Mouse (Mus musculus): Measurements from ENCODE around the gene Tubb2a. TPM values are rescaled to one million over a fixed set of nuclear protein-coding genes. Genes with fewer than 3 reads are reported as not detected.
A peak's percentile ranks its signal among the peaks of the same experiment; 100 is the strongest.

Gene Tubb2a
- 6,578 and 6,630 TPM in 2 replicates for total RNA-seq (2014; rRNA removed)
- polyA plus RNA-seq (2015; fragmentation: Nextera tagmentation; extraction: Ambion mirVana): 3,263 and 3,562 TPM in 2 replicates

DNA sequence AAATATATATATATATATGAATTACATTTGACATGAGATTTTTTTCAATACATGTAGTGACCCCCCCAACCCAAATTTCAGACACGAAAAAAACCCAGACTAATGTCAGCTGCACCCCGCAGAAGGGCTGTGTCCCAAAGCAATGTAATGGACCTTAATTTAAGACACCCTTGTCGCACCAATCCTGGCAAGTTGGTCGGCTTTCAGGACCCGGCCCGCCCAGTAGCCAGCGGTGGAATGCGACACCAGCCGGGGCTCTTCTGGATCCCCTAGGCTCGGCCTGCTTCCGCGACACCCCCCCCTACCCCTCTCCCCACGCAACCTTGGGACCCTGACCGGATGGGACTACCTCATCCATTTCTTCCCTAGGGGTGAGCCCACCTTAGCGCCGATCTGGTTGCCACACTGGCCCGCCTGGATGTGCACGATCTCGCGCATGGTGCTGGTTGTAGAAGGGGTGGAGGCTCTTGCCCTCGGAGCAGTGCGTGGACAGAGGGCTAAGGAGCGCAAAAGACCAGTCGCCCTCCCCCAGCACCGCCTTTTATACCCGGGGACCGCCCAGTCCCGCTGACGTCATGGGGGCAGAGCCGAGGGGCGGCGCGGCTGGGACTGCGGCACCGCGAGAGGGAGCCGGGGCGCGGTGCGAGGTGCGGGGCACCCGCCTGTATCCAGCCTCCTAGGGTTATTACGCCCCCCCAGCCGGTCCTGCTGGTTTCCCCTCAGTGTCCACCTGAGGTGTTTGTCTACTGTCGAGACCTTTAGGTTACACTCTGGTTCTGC is at the start of gene Tubb2a:
TSS of gene Tubb2a (minus strand) at position 516 of the 780 bp plus-strand sequence.
- ATAC-seq (peak; percentile 91), DNase-seq (ENCODE audit: low spot score) (peak; percentile 96)
- WGBS: under 1% methylated on average over 45 of the region's 45 CpGs
- peak; percentile 45 for TF ChIP-seq CTCF (IDR thresholded peaks at IDR 0.05; ENCODE audit: low read depth)
- Histone ChIP-seq H3K4me3 (ENCODE audit: low read length) (peak within 1 kb of the TSS; percentile 91), H3K9me3 (ENCODE audit: low read length) (no peaks in the 10 kb centered on the region), H3K4me1 (ENCODE audit: insufficient read depth, low read length) (no peaks in the 10 kb centered on the region), H3K27me3 (ENCODE audit: insufficient read depth, low read length) (no peaks in the 10 kb centered on the region), H3K27ac (peak within 1 kb of the TSS; percentile 96), H3K4me2 (ENCODE audit: low read depth, low read length) (peak within 1 kb of the TSS; percentile 78), H3K36me3 (ENCODE audit: insufficient read depth, low read length) (no peaks in the 10 kb centered on the region; the same call in 1 of the 2 replicates), H3K9ac (replicated peaks; ENCODE audit: low read length) (peak within 1 kb of the TSS; percentile 97)

- 13% methylated on average over 4 of the region's 4 CpGs for WGBS
- peak overlapping the region; percentile 77 for H3K4me2 ChIP-seq (ENCODE audit: low read depth, low read length)
- TF ChIP-seq CTCF (IDR thresholded peaks at IDR 0.05; ENCODE audit: low read depth): no peak
- DNase-seq (ENCODE audit: low spot score) (peak; percentile 49), ATAC-seq (no peak)
- peak overlapping the region; percentile 34 for H3K4me3 ChIP-seq (ENCODE audit: low read length)
- H3K36me3 ChIP-seq (ENCODE audit: insufficient read depth, low read length): peaks cover 4% of the 10 kb centered on the region; the same call in 1 of the 2 replicates
- H3K27ac ChIP-seq: peak overlapping the region; percentile 2; the same call in 1 of the 2 replicates
- H3K27me3 ChIP-seq (ENCODE audit: insufficient read depth, low read length): no peaks in the 10 kb centered on the region
- H3K4me1 ChIP-seq (ENCODE audit: insufficient read depth, low read length): peaks cover 13% of the 10 kb centered on the region; the same call in 1 of the 2 replicates
- no peaks in the 10 kb centered on the region for H3K9me3 ChIP-seq (ENCODE audit: low read length)
- H3K9ac ChIP-seq (replicated peaks; ENCODE audit: low read length): peak overlapping the region; percentile 56
These were observed 47.9 kb upstream of the Tubb2a start for GRCm38 (mm10) chr13:34125711-34126110.

DNA sequence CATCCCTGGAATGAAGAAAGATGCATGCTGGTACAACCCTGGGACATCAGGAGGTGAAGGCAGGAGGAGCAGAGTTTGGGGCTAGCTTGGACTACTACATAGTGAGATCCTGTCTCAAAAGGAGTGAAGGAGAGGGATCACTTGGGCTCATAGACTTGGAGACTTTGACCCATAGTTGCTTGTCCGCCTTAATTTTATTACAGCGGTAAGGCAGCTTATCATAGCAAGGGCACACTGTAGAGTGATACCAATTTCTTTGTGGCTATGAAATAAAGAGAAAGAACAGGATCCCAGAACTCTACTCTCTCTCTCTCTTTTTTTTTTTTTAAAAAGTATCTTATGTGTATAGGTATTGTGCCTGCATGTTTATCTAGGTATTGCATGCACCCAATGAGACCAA is 42.7 kb upstream of the Tubb2a start:
- TF ChIP-seq CTCF (IDR thresholded peaks at IDR 0.05; ENCODE audit: low read depth): no peak
- DNase-seq (ENCODE audit: low spot score) (no peak), ATAC-seq (no peak)
- Histone ChIP-seq H3K4me1 (ENCODE audit: insufficient read depth, low read length) (peaks cover 13% of the 10 kb centered on the region; the same call in 1 of the 2 replicates), H3K27ac (no peak overlapping the region), H3K9me3 (ENCODE audit: low read length) (no peaks in the 10 kb centered on the region), H3K36me3 (ENCODE audit: insufficient read depth, low read length) (peaks cover 4% of the 10 kb centered on the region; the same call in 1 of the 2 replicates), H3K9ac (replicated peaks; ENCODE audit: low read length) (no peak overlapping the region), H3K4me2 (ENCODE audit: low read depth, low read length) (no peak overlapping the region), H3K27me3 (ENCODE audit: insufficient read depth, low read length) (no peaks in the 10 kb centered on the region), H3K4me3 (ENCODE audit: low read length) (no peak overlapping the region)
- 100% methylated on average over 2 of the region's 2 CpGs for WGBS

- no peak overlapping the region for H3K4me2 ChIP-seq (ENCODE audit: low read depth, low read length)
- TF ChIP-seq CTCF (IDR thresholded peaks at IDR 0.05; ENCODE audit: low read depth): no peak
- peaks cover under 1% of the 10 kb centered on the region; the same call in 1 of the 2 replicates for H3K36me3 ChIP-seq (ENCODE audit: insufficient read depth, low read length)
- no peak overlapping the region for H3K9ac ChIP-seq (replicated peaks; ENCODE audit: low read length)
- ATAC-seq (no peak), DNase-seq (ENCODE audit: low spot score) (no peak)
- no peaks in the 10 kb centered on the region for H3K27me3 ChIP-seq (ENCODE audit: insufficient read depth, low read length)
- no peaks in the 10 kb centered on the region for H3K9me3 ChIP-seq (ENCODE audit: low read length)
- no peak overlapping the region for H3K27ac ChIP-seq
- no peak overlapping the region for H3K4me3 ChIP-seq (ENCODE audit: low read length)
- H3K4me1 ChIP-seq (ENCODE audit: insufficient read depth, low read length): peaks cover 5% of the 10 kb centered on the region; the same call in 1 of the 2 replicates
- 75% methylated on average over 4 of the region's 4 CpGs for WGBS
These were observed 41.6 kb upstream of the Tubb2a start for GRCm38 (mm10) chr13:34119406-34119805.

- WGBS: 84% methylated on average over 4 of the region's 4 CpGs
- Histone ChIP-seq H3K4me3 (ENCODE audit: low read length) (no peak overlapping the region), H3K9ac (replicated peaks; ENCODE audit: low read length) (no peak overlapping the region), H3K9me3 (ENCODE audit: low read length) (no peaks in the 10 kb centered on the region), H3K27ac (no peak overlapping the region), H3K36me3 (ENCODE audit: insufficient read depth, low read length) (no peaks in the 10 kb centered on the region; the same call in 1 of the 2 replicates), H3K27me3 (ENCODE audit: insufficient read depth, low read length) (no peaks in the 10 kb centered on the region), H3K4me2 (ENCODE audit: low read depth, low read length) (no peak overlapping the region), H3K4me1 (ENCODE audit: insufficient read depth, low read length) (no peaks in the 10 kb centered on the region; the same call in 1 of the 2 replicates)
- no peak for ATAC-seq
- no peak for DNase-seq (ENCODE audit: low spot score)
- no peak for TF ChIP-seq CTCF (IDR thresholded peaks at IDR 0.05; ENCODE audit: low read depth)
These were observed 41.0 kb upstream of the Tubb2a start for GRCm38 (mm10) chr13:34118816-34119215.

DNA sequence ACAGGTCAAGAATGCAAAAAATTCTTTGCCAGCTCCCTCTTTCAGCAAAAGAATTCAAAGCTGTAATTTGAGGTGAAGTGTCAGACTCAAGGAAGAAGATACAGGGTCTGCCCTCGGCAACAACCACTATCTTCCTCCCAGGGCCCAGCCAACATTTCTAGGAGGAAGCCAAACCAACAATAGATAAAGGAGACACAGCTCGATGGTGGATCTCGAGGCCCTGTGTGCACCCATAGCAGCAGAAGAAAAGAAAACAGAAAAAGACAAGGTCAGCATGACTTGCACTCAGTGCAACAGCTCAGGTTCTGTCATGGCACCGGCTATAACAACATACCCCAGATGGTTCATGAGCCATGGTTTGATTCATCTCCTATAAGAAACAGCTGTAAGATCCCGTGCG is 38.7 kb upstream of the Tubb2a start:
- H3K9me3 ChIP-seq (ENCODE audit: low read length): no peaks in the 10 kb centered on the region
- no peak for ATAC-seq
- no peak overlapping the region for H3K9ac ChIP-seq (replicated peaks; ENCODE audit: low read length)
- no peaks in the 10 kb centered on the region for H3K27me3 ChIP-seq (ENCODE audit: insufficient read depth, low read length)
- H3K4me1 ChIP-seq (ENCODE audit: insufficient read depth, low read length): no peaks in the 10 kb centered on the region
- H3K36me3 ChIP-seq (ENCODE audit: insufficient read depth, low read length): no peaks in the 10 kb centered on the region
- H3K4me2 ChIP-seq (ENCODE audit: low read depth, low read length): no peak overlapping the region
- no peak overlapping the region for H3K27ac ChIP-seq
- DNase-seq (ENCODE audit: low spot score): no peak
- no peak overlapping the region for H3K4me3 ChIP-seq (ENCODE audit: low read length)
- TF ChIP-seq CTCF (IDR thresholded peaks at IDR 0.05; ENCODE audit: low read depth): no peak
- WGBS: 86% methylated on average over 6 of the region's 6 CpGs

DNA sequence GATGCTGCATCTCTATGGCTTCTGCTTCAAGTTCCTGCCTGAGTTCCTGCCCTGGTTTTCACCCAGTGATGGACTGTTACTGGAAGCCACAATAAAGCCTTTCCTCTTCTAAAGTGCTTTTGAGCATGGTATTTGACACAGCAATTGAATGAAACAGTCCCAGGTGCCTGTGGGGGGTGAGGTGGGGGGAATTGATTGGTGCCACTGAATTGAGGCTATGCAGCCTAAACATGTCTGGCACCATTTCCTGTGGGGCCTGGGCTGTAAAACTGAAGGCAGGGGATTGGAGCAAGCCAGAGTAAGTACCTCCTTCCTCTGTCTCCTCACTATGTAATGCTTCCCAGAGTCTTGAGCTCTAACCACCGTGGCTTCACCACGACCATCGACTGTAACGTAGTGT is 36.8 kb upstream of the Tubb2a start:
- no peak overlapping the region for H3K27ac ChIP-seq
- no peak for ATAC-seq
- H3K4me2 ChIP-seq (ENCODE audit: low read depth, low read length): no peak overlapping the region
- no peaks in the 10 kb centered on the region for H3K4me1 ChIP-seq (ENCODE audit: insufficient read depth, low read length)
- H3K27me3 ChIP-seq (ENCODE audit: insufficient read depth, low read length): no peaks in the 10 kb centered on the region
- H3K9me3 ChIP-seq (ENCODE audit: low read length): no peaks in the 10 kb centered on the region
- H3K4me3 ChIP-seq (ENCODE audit: low read length): no peak overlapping the region
- WGBS: 82% methylated on average over 4 of the region's 4 CpGs
- no peak for DNase-seq (ENCODE audit: low spot score)
- no peaks in the 10 kb centered on the region for H3K36me3 ChIP-seq (ENCODE audit: insufficient read depth, low read length)
- TF ChIP-seq CTCF (IDR thresholded peaks at IDR 0.05; ENCODE audit: low read depth): no peak
- no peak overlapping the region for H3K9ac ChIP-seq (replicated peaks; ENCODE audit: low read length)
